Mouse (Mus musculus) urinary bladder, postnatal 4 days (tissue): ENCODE measurements at regions not wholly inside any gene's neighbourhood (a gene's known extent, or its start where the extent isn't known, plus 50 kb on each side); places are given as distances from the start of the nearest gene placed in this dataset.
A peak's percentile ranks its signal among the peaks of the same experiment; 100 is the strongest.

Source experiments
- DNase-seq, 2 experiments: peaks; one replicate each; pipeline ENCODE4 v3.0.0; 2021 to 2022; ENCODE audit warnings: low spot score in 2 of 2

DNA sequence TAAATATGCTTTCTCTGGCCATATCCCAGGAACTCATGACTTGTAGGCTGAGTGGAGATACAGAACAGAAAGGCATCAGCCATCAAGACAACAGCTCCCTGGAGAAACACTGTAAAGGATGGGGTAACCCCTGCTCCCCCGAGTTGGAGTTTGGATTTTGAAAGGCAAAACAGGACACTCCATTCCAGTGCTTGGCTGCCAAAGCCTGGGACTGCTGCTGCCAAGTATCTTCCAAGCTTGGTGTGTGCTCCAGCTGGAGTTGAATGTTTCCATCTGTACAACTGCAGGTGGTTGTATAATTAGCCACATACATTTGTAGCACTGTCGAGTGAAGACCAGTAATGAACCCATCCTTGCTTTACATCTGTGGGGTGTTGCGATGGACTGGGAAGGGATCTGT, 62.1 kb downstream of the 4933412E24Rik start:
- peak in 1 of 2 experiments; percentile 47 for DNase-seq

DNA sequence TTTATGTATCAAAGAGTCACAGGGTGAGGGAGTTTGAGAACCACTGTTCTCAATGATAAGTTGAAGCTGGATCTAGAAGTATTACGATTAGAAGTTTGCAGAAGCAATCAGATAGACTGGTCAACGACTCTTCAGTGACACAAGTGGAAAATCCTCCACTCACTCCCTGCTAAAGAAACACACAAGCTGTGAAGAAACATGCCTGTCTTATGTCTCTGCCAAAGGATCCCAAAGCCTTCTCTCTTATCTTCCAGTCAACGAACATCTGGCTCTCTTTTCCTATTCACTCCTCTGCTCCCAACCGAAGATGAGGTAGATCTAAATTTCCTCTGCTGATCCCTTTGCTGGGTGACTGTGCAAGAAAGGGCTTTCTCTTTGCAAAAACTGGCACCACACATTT, 62.6 kb downstream of the 4933412E24Rik start:
- no peak for DNase-seq

DNA sequence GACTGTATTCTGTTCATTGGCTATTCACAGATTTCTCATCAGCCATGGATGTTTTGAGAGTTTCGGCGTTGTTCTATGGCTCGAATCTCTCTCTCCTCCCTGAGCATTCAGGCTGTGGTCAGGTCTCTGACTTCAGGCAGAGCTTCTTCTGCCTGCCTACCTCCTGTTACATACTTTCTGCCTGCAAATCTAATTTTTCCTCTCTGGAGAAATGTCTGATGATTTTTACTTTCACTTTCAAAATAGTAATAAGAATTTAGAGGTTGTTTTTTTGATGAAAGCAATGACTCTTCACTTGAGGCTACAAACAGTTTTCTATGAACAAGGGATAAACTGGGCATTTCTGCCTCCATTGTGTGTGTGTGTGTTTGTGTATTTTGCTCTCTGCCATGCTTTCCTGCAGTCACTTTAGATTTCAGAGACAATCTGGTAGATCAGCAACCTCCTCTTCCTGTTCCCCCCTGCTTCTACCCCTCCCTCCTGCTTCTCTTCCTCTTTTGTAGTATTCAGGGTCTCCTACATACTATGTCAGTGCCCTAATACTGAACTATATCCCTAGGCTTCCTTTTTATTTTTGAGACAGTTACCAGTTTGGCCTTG, 65.7 kb downstream of the 4933412E24Rik start:
- DNase-seq = no peak

DNA sequence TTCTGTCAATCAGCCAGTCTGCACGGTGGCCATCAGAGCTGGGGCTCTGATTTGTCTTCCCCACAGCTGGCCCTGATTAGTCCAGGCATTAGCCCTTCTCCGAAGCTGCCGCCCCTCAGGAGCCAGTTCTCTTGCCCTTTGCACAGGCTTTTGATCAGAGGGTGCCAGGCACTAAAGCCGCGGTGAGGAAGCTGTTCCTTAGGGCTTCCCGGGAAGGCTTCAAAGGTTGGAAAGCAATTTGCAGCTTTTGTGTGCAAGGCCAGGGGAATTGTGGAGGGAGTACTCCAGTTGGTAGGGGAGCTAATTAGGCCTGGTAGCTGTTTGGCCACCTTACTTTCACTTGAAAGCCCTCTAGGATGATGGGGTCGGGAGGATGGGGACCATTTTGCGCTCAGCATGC, 71.2 kb downstream of the 4933412E24Rik start:
- DNase-seq = peak in 1 of 2 experiments; percentile 54

DNA sequence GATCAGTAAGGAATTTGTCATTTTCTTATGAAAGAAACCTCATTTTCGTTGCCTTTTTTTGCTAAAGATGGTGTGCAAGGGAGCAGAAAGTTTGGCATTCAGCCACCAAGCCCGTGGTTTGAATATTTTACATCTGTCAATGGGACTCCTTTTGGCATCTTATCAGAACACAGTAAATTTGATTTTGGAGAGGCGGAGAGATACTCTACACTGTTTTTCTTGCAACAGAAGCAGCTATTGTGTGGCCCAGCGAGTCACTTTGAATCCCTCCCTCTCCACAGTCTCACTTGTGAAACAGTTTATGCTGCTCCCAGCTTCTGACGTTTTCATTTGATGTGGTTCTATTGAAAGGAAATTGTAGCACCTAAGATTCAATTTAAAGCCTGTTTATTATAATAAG, 79.9 kb downstream of the 4933412E24Rik start:
- no peak for DNase-seq

DNA sequence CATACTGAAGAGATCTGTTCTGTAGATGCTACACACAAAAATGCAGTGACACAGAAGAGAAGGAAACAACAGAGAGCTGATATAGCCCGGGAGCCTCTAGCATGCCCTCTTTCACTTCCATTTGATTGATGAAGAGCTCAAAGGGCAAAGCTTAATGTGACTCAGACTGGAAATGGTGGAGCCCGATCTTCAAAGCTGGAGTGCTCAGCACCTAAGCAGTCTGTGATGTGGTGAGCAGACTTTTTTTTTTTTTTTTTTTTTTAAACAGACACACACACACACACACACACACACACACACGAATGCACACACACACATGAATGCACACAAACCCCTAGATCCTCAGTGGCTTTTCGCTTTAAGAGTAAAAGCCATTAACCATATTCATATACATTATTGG, 102.6 kb downstream of the 4933412E24Rik start:
- DNase-seq = no peak

DNA sequence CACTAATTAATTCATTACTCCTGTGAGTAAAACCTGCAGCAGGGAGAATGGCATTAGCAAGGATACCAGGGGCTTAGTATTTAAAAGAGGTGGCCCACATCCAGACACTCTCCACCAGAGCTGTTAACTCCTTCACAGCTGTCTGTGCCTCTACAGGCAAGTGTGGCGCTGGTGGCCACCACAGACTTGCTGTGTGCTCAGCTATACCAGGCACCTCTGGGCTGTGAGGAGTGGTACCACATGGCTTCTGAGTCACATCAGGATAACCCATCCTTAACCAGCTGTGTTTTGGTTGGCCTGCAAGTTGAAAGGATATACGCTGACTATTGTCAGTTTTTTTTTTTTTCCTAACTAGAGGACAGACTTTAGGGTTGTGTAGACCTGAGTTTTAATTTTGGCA, 108.1 kb downstream of the 4933412E24Rik start:
- DNase-seq = no peak

DNA sequence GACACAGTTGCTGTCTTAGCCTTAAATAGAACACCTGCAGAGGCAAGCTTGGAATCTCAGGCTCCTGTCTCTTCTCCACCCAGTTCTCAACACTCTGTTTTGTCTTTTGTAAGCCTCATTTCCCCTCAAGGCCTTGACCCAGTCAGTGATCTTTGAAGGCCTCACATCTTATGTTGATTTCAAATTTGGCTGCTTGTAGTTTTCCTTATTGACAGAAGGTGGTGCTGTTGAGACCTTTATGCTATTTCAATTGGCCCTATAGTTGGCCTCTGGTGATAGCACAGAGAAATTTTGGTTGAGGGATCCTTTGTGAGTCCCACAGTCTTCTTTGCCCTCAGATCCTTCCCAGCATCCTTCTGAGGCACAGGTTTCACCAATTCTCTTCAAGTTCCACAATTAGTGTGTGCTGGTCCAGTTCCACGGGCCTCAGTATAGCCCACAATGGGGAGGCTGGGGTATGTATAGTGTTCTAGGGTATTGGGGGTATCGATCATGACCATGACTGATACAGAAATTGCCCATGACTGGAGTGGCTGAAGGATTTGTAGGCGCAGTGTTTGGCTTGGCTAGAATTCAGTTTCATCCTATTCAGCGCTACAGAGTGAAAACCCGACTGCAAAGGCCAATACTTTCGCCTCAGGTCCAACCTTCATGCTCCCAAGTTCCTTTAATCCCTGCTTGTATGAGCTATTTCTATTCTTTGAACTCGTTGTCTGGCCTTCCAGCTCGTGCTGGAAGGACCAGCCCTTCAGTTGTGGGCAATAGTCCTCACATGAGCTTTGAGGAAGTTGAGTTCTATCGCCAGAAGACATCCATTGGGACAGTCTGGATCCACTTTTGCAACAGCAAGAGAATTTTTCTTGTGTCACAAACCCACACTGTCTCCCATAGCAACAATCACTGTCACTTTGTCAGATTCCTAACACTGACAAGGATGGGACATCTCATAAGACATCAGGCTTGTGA, 110.3 kb downstream of the 4933412E24Rik start:
- DNase-seq = no peak

DNA sequence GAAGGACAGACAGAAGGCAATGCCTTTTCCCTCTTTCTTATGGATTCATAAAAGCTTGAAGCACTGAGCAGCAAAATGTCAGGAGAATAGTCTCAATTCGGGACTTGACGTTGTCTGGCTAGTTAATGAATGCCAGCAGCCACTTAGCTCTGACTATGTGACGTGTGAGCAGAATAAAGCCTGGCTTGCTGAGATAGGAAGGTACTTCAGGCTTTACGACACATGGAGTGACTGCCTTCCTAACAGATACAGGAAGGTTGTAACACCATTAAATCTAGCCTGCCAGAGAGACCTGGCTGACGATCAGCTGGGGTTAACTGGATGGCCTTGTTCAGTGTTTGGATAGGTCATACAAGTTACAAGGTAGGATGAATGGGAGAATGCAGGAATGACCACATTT, 111.7 kb downstream of the 4933412E24Rik start:
- no peak for DNase-seq

DNA sequence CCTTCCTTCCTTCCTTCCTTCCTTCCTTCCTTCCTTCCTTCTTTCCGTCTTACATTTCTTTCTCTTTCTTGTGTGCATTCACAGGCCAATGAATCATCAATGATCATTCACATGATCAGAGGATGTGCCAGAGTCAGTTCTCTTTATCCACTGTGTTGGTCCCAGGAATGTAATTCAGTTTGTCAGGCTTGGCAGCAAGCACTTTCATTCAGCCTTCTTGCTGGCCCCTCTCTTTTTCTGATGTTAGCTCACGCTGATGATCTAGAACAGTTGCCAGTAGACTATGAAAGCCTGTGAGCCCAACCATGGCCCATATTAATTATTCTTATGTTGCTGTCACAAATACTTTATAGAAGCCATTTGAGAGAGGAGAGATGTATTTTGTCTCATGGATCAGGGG, 127.4 kb downstream of the 4933412E24Rik start:
- DNase-seq = no peak

DNA sequence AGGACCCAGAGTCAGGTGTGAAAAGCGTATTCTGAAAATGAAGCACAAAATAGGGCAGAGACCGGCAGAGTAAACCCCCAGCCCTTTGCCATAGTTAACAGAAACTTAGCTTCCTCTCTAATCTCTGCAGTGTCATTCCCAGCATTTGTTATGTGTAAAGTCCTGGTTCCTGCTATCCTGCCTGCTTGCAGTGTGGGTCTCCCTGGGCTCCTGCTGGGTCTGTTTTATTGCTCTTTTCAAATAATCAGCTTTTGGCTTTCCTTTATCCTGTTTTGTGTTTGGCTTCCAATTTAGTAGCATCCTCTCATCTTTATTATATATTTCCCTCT, 128.3 kb downstream of the 4933412E24Rik start:
- DNase-seq = no peak

DNA sequence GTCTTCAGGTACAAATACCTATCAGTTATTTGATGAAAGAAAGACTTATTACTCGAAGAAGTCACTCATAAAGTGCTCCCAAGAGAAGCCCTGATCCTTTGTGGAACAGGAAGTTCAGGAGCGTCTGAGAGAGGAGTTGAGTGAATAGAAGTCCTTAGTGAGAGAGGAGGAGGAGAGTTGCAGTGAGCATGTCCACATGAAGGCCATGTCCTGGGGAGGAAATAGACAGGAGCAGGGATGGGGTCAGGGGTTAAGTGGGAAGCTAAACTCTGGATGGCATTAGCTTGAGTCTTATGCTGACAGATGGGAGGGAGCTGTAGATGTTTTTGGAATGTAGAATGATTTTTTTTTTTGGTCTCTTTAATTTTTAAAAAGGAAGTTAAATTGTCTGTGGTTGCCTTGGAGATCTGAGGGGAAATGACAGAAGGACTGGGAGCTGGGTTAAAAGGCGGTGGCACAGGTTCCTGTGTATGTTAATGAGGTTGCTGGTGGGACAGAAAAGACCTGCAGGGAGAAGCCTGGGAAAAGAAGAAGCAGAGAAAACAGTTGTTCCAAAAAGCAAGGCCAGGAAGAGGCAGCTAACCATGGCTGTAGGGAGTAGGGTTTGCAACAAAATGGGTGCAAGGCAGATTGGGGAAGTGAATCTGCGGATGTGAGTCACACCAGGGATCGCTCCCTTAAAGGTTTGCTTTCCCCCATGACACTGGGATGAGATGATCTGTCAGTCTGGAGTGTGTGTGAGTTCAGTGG, 128.9 kb downstream of the 4933412E24Rik start:
- DNase-seq = no peak

DNA sequence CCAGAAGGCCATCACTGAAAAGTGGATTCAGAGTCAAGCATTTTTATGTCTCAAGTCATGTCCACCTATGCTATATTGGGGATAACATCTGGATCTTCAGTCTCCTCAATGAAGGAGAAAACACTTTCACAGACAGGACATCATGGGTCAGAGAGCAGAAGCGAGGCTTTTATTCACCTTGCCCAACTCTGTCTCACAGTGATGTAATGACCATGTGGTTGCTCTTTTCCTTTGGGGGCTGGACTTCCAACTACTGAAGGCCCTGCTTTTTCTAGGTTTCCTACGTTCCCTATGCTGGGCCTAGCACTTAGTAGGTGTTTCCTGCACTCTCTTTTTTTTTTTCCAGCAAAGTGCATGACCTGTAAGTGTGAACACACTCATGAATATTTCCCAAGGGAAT, 130.4 kb downstream of the 4933412E24Rik start:
- no peak for DNase-seq

DNA sequence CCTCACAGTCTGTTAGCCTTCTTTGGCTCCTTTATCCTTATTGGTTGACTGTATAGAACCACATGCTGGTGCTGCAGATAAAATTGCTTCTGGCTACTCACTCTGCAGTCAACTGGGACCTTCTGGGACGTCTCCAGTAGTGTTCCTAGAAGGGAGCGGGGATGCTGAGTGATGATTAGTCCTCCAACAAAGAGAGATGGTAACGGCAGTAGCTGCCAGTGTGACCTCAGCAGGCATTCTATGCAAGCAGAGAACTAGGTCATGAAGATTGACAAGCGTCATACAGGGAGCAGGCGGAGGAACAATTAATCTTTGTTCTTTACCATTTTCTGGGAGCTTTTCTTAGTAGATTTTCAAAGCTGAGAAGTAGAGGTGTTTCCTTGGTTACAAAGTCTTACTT, 134.0 kb downstream of the 4933412E24Rik start:
- DNase-seq = no peak

DNA sequence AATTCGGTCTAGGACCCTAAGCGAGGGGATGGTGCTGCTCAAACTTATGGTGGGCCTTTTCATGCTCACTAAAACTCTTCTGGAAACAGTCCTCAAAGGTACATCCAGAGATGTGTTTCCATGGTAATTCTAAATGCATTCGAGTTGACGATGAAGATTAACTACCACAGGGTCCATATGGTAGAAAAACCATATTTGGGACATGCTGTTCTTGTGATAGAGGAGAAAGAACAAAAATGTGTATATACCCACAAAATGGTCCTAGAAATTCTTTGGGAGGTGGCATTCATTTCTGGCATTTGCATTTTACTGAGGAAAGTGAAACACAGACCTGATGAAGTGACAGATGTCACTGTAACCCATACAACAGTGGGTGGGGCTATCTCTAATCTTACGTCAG, 136.0 kb downstream of the 4933412E24Rik start:
- DNase-seq = no peak

DNA sequence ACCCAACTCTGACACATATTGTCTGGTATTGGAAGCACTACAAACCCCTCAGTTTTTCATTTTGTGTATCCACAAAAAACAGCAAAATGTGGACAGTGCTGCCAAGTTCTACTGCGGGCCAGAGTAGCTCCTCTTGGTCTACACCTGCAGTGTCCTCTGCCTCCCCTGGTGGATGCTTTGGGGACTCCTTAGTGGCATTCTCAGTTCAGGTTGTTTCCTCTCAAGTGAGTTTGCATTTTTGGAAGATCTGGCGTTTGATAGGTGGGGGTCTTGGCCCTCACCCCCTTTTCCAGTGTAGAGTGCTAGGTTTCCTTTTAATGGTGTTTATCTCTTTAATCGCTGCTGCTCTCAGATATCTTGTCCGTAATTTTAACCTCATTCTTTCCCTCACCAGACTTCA, 137.1 kb downstream of the 4933412E24Rik start:
- no peak for DNase-seq

DNA sequence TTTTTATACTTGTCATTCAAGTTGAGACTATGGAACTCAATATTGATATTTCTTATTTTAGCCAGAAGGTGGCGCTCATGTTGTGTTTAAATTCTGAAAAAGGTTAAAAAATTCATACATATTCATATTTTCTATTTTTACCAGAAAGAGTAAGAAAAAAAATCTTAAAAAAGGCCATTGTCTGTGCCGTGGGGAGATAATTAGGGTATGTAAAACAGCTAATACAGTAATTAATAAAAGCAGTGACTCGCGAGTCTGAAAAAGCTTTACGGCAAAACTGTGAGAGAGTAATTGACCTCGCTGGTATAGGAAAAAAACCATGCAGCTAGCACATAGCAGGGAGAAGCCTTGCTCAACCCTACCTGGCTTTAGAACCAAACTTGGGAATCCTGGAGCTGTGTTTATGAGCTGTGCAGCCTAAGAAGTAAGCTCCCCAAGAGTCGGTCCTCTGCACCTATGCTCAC, 140.1 kb downstream of the 4933412E24Rik start:
- DNase-seq = no peak

DNA sequence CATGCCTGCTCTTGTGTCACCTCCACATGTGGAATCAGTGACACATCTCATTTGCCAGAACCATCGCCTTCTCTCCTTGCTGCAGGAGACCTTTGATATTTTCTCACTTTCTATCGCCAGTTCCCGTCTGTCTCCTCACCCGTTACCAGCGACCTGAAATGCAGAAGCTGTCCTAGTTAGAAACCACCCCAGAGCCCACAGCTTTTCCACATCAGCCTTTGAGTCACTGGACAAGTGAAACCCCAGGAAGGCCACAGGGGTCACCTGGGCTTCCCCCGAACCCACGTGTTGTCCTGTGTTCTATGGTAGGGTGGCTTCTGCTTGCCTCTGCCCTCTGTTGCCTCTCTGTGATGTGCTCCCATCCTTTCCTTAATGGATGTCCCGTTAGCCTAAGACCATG, 149.7 kb downstream of the 4933412E24Rik start:
- no peak for DNase-seq

DNA sequence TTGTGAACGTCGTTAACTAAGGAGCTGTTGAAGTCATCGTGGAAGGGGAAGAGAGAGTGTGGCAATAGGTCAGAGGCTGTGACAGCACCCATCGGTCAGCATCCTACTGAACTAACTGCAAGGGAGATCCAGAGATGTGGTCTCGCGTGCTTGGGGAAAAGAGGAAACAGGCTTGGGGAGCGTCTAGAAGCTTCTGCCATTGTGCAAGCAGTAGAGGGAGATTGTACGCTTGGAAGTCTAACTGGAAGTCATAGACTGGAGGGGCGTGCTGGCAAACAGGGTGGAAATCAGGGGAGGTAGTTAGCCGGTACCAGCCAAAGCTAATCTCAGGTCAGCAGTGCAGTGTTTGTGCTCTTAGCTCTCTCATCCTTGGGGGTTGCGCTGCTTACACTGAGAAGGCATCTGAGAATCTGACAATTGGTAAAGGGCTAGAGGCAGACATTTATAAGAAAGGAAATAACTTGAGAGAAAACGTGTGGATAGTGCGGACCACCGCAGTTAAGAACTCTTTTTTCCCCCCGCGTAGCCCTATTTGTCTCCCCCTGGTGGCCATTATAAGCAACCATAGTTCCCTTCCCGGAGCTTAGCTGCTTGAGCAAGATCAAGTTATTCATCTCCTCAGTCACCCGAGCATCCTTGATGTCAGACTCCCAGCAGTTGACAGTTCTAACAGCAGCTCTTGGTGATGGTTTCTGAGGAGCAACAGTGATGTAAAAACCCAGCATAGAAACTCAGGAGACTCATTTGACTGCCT, 151.5 kb downstream of the 4933412E24Rik start:
- no peak for DNase-seq

DNA sequence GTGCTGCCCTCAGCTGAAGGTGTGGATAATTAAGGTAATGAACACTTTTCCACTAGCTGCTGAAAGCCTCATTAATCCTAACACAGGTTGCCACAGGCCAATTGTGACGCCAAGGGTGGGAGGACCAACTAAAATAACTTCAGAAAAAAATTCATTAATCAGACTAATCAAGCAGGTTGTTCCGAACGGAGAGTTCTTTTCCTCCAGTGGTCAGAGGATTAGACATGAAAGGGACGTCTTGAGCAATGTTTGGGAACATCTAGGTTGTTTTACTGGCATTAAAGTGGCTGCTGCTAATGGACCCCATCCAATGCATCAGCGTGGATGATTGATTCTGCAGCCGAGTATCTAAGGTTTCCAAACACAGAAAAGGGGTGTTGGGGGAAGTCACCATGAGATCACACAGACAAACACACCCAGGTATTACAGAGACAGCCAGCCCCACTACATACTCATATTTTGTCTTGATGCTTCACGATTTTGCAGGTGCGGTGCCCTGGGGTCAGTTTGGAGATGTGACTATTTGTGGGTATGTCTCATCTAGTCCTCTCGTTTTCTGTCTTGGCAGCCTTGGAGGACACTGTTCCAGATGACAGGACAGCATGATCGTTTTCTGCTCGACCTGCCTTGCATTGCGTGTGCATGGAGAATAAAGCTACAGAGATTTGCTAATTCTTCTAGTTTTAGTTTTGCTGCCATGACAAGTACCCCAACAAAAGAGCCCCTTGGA, 164.0 kb downstream of the 4933412E24Rik start:
- DNase-seq = no peak

DNA sequence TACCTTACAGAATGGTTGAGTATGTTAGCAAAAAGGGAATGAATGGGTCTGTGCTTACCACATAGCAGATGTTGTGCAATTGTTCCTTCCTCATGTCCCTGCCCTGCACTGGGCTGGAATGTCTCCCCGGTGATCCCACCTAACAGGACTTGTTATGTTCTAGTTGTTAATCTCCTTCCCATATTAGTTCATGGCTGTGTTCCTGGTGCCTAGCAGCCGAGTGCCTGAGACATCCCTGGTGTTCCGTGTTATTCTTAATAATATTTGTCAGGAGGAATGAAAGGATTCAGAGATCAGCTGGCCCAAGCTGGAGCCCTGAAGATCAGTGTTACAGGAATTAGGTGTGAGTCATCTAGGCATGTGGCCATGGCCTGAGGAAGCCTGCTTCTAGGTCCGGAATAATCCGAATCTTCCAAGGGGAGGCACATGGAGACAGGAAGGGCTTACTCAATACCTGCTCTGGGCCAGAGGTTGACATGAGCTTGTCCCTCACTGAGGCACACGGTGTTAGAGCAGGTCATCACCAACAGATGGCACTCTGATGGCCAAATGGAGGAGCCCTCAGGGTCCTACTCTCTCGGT, 171.2 kb downstream of the 4933412E24Rik start:
- DNase-seq = no peak
